Mouse (Mus musculus): ENCODE measurements around the gene Irs3. TPM values are rescaled to one million over a fixed set of nuclear protein-coding genes. Genes with fewer than 3 reads are reported as not detected.

The Irs3 gene
- polyA plus RNA-seq, 1 experiment from 2014 or later, result 0.10 TPM

GRCm38 (mm10) chr5:137671443-137672240 lies 26.1 kb upstream of the Irs3 start:
- Histone ChIP-seq H3K4me1 (ENCODE audit: control insufficient read depth, insufficient read depth, low read length) (peaks cover 4% of the 10 kb centered on the region; the same call in 1 of the 2 replicates), H3K27me3 (ENCODE audit: control insufficient read depth, insufficient read depth, low read length) (no peaks in the 10 kb centered on the region), H3K36me3 (replicated peaks; ENCODE audit: control insufficient read depth, insufficient read depth, low read depth, low read length) (no peaks in the 10 kb centered on the region), H3K4me3 (ENCODE audit: low read depth, low read length) (no peak overlapping the region), H3K4me2 (ENCODE audit: low read depth, low read length) (no peak overlapping the region), H3K9me3 (replicated peaks; ENCODE audit: control insufficient read depth, low read length) (no peaks in the 10 kb centered on the region), H3K9ac (replicated peaks; ENCODE audit: low read length) (peak overlapping the region; percentile 23; the same call in 1 of the 2 replicates), H3K27ac (replicated peaks; ENCODE audit: low read depth, low read length) (peak overlapping the region; percentile 59; the same call in 1 of the 2 replicates)
- ATAC-seq (replicated peaks; ENCODE audit: insufficient number of reproducible peaks, low FRiP score, low TSS enrichment, low read depth) (no peak; the same call in 1 of the 2 replicates), DNase-seq (ENCODE audit: low spot score) (peak; percentile 23)
- 30% methylated on average over 9 of the region's 9 CpGs for WGBS

GRCm38 (mm10) chr5:137670240-137670639 lies 24.7 kb upstream of the Irs3 start:
- Histone ChIP-seq H3K4me2 (ENCODE audit: low read depth, low read length) (no peak overlapping the region), H3K27ac (replicated peaks; ENCODE audit: low read depth, low read length) (no peak overlapping the region), H3K9me3 (replicated peaks; ENCODE audit: control insufficient read depth, low read length) (no peaks in the 10 kb centered on the region), H3K4me1 (ENCODE audit: control insufficient read depth, insufficient read depth, low read length) (peaks cover 4% of the 10 kb centered on the region; the same call in 1 of the 2 replicates), H3K36me3 (replicated peaks; ENCODE audit: control insufficient read depth, insufficient read depth, low read depth, low read length) (no peaks in the 10 kb centered on the region), H3K4me3 (ENCODE audit: low read depth, low read length) (no peak overlapping the region), H3K9ac (replicated peaks; ENCODE audit: low read length) (no peak overlapping the region), H3K27me3 (ENCODE audit: control insufficient read depth, insufficient read depth, low read length) (no peaks in the 10 kb centered on the region)
- WGBS, result 95% methylated on average over 1 of the region's 1 CpGs
- DNase-seq (ENCODE audit: low spot score) (no peak), ATAC-seq (replicated peaks; ENCODE audit: insufficient number of reproducible peaks, low FRiP score, low TSS enrichment, low read depth) (no peak)

- H3K4me3 ChIP-seq (ENCODE audit: low read depth, low read length), result no peak overlapping the region
- H3K9me3 ChIP-seq (replicated peaks; ENCODE audit: control insufficient read depth, low read length), result no peaks in the 10 kb centered on the region
- DNase-seq (ENCODE audit: low spot score), result no peak
- no peaks in the 10 kb centered on the region for H3K27me3 ChIP-seq (ENCODE audit: control insufficient read depth, insufficient read depth, low read length)
- ATAC-seq (replicated peaks; ENCODE audit: insufficient number of reproducible peaks, low FRiP score, low TSS enrichment, low read depth), result no peak
- WGBS, result 83% methylated on average over 10 of the region's 10 CpGs
- peaks cover 4% of the 10 kb centered on the region; the same call in 1 of the 2 replicates for H3K4me1 ChIP-seq (ENCODE audit: control insufficient read depth, insufficient read depth, low read length)
- no peak overlapping the region for H3K4me2 ChIP-seq (ENCODE audit: low read depth, low read length)
- H3K36me3 ChIP-seq (replicated peaks; ENCODE audit: control insufficient read depth, insufficient read depth, low read depth, low read length), result no peaks in the 10 kb centered on the region
- H3K27ac ChIP-seq (replicated peaks; ENCODE audit: low read depth, low read length), result no peak overlapping the region
- H3K9ac ChIP-seq (replicated peaks; ENCODE audit: low read length), result no peak overlapping the region
Observed at GRCm38 (mm10) chr5:137668971-137669370, 23.5 kb upstream of the Irs3 start.

DNA sequence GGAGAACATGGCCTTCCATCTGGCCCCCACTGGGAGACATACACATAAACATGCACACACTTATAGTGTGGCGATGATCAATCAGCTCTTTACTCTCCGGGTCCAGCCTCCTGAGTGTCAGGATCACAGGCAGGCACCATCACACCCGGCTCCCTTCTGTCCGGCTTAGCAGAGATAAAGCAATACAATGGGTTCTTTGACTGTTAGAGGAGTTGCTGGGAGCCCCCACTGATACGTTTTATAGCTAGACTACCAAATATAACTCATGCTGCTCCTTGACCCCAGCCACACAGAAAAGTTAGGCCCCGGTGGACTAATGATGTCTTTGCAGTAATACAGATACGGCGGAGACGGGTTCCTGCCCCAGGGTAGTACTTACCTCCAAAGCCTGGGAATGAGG lies 17.5 kb upstream of the Irs3 start:
- no peak overlapping the region for H3K4me2 ChIP-seq (ENCODE audit: low read depth, low read length)
- H3K4me1 ChIP-seq (ENCODE audit: control insufficient read depth, insufficient read depth, low read length), result no peaks in the 10 kb centered on the region
- H3K36me3 ChIP-seq (replicated peaks; ENCODE audit: control insufficient read depth, insufficient read depth, low read depth, low read length), result no peaks in the 10 kb centered on the region; the same call in none of the 2 replicates
- no peak overlapping the region for H3K4me3 ChIP-seq (ENCODE audit: low read depth, low read length)
- H3K9ac ChIP-seq (replicated peaks; ENCODE audit: low read length), result no peak overlapping the region
- ATAC-seq (replicated peaks; ENCODE audit: insufficient number of reproducible peaks, low FRiP score, low TSS enrichment, low read depth), result no peak
- WGBS, result 65% methylated on average over 9 of the region's 9 CpGs
- no peak overlapping the region for H3K27ac ChIP-seq (replicated peaks; ENCODE audit: low read depth, low read length)
- no peak for DNase-seq (ENCODE audit: low spot score)
- no peaks in the 10 kb centered on the region for H3K9me3 ChIP-seq (replicated peaks; ENCODE audit: control insufficient read depth, low read length)
- no peaks in the 10 kb centered on the region for H3K27me3 ChIP-seq (ENCODE audit: control insufficient read depth, insufficient read depth, low read length)

DNA sequence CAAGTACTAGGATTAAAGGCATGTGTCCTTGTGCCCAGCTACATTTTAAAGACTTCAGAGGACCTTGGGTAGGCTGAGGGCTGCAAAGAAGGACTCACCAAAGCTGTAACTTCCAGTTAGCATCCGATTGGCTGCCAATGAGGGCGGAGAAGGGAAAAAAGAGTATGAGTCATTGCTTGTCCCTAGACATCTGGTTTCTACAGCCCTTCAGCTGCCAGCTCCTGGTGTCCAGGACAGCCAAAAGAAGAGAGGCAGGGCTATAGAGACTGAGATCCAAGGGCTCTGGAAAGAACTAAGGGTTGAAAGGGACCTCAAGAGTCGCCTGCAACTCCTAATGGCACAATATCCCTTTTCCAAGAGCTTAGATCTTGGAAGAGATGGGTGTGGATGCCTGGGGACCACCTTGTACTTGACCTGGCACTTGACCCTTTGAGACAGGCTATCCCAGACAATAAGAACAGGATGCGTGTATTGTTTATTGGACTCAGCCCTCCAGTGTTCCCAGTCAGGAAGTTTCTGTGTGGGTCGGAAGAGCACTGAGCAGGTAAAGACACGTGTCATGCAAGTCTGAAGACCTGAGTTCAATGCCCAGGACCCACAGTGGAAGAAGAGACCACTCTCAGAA lies 14.7 kb upstream of the Irs3 start:
- DNase-seq (ENCODE audit: low spot score) (no peak), ATAC-seq (replicated peaks; ENCODE audit: insufficient number of reproducible peaks, low FRiP score, low TSS enrichment, low read depth) (no peak)
- Histone ChIP-seq H3K36me3 (replicated peaks; ENCODE audit: control insufficient read depth, insufficient read depth, low read depth, low read length) (no peaks in the 10 kb centered on the region; the same call in none of the 2 replicates), H3K4me3 (ENCODE audit: low read depth, low read length) (no peak overlapping the region), H3K9me3 (replicated peaks; ENCODE audit: control insufficient read depth, low read length) (no peaks in the 10 kb centered on the region), H3K27me3 (ENCODE audit: control insufficient read depth, insufficient read depth, low read length) (no peaks in the 10 kb centered on the region), H3K4me1 (ENCODE audit: control insufficient read depth, insufficient read depth, low read length) (no peaks in the 10 kb centered on the region), H3K4me2 (ENCODE audit: low read depth, low read length) (no peak overlapping the region), H3K27ac (replicated peaks; ENCODE audit: low read depth, low read length) (no peak overlapping the region), H3K9ac (replicated peaks; ENCODE audit: low read length) (no peak overlapping the region)
- 89% methylated on average over 6 of the region's 6 CpGs for WGBS

DNA sequence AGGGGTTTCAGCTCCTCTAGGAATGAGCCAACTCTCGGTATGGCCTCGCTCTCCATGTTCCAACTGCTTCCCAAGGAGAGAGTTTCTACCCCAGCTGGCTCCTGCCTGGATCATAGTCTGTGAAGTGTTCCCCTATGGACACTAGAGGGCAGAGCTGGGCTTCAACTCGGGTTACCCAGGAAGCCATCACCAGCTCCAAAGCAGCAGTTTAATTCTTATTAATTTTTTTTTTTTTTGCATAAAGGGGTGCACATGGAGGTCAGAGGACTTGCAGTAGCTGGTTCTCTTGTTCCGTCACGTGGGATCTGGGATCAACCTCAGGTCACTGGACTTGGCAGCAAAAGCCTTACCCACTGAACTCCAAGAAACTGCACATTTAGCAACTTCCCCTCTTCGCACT lies 11.5 kb upstream of the Irs3 start:
- Histone ChIP-seq H3K4me3 (ENCODE audit: low read depth, low read length) (no peak overlapping the region), H3K4me2 (ENCODE audit: low read depth, low read length) (no peak overlapping the region), H3K36me3 (replicated peaks; ENCODE audit: control insufficient read depth, insufficient read depth, low read depth, low read length) (no peaks in the 10 kb centered on the region; the same call in none of the 2 replicates), H3K27ac (replicated peaks; ENCODE audit: low read depth, low read length) (no peak overlapping the region), H3K9ac (replicated peaks; ENCODE audit: low read length) (no peak overlapping the region), H3K4me1 (ENCODE audit: control insufficient read depth, insufficient read depth, low read length) (no peaks in the 10 kb centered on the region), H3K9me3 (replicated peaks; ENCODE audit: control insufficient read depth, low read length) (no peaks in the 10 kb centered on the region), H3K27me3 (ENCODE audit: control insufficient read depth, insufficient read depth, low read length) (no peaks in the 10 kb centered on the region)
- ATAC-seq (replicated peaks; ENCODE audit: insufficient number of reproducible peaks, low FRiP score, low TSS enrichment, low read depth), result no peak
- 37% methylated on average over 6 of the region's 6 CpGs for WGBS
- peak; percentile 84 for DNase-seq (ENCODE audit: low spot score)

GRCm38 (mm10) chr5:137654746-137655145 lies 9.2 kb upstream of the Irs3 start:
- no peak overlapping the region for H3K27ac ChIP-seq (replicated peaks; ENCODE audit: low read depth, low read length)
- no peaks in the 10 kb centered on the region for H3K4me1 ChIP-seq (ENCODE audit: control insufficient read depth, insufficient read depth, low read length)
- H3K27me3 ChIP-seq (ENCODE audit: control insufficient read depth, insufficient read depth, low read length), result no peaks in the 10 kb centered on the region
- peak; percentile 38 for DNase-seq (ENCODE audit: low spot score)
- ATAC-seq (replicated peaks; ENCODE audit: insufficient number of reproducible peaks, low FRiP score, low TSS enrichment, low read depth), result no peak
- no peaks in the 10 kb centered on the region for H3K9me3 ChIP-seq (replicated peaks; ENCODE audit: control insufficient read depth, low read length)
- no peaks in the 10 kb centered on the region; the same call in 1 of the 2 replicates for H3K36me3 ChIP-seq (replicated peaks; ENCODE audit: control insufficient read depth, insufficient read depth, low read depth, low read length)
- no peak overlapping the region for H3K4me2 ChIP-seq (ENCODE audit: low read depth, low read length)
- 78% methylated on average over 6 of the region's 7 CpGs for WGBS
- no peak overlapping the region for H3K9ac ChIP-seq (replicated peaks; ENCODE audit: low read length)
- H3K4me3 ChIP-seq (ENCODE audit: low read depth, low read length), result no peak overlapping the region

DNA sequence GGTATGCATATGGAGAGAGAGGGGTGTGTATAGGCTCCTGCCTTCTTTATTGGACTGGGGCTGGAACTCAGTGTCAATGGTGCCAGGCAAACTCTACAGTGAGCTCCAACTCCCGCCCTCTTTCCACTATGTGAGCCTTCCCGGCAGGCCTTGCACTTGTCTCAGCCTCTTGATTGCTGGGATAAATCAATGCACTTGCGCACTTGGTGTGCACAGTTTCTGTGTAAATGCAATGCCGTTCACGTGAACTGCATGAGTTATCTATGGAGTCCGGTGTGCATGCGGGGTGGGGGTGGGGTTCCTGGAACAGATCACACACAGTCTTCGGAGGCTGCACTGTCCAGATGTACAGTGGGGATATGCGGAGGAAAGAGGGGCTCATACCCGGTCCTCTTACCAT lies 7.9 kb upstream of the Irs3 start:
- Histone ChIP-seq H3K36me3 (replicated peaks; ENCODE audit: control insufficient read depth, insufficient read depth, low read depth, low read length) (no peaks in the 10 kb centered on the region; the same call in 1 of the 2 replicates), H3K4me3 (ENCODE audit: low read depth, low read length) (no peak overlapping the region), H3K9ac (replicated peaks; ENCODE audit: low read length) (no peak overlapping the region), H3K9me3 (replicated peaks; ENCODE audit: control insufficient read depth, low read length) (no peaks in the 10 kb centered on the region), H3K4me2 (ENCODE audit: low read depth, low read length) (no peak overlapping the region), H3K27me3 (ENCODE audit: control insufficient read depth, insufficient read depth, low read length) (no peaks in the 10 kb centered on the region), H3K4me1 (ENCODE audit: control insufficient read depth, insufficient read depth, low read length) (no peaks in the 10 kb centered on the region), H3K27ac (replicated peaks; ENCODE audit: low read depth, low read length) (no peak overlapping the region)
- ATAC-seq (replicated peaks; ENCODE audit: insufficient number of reproducible peaks, low FRiP score, low TSS enrichment, low read depth) (no peak), DNase-seq (ENCODE audit: low spot score) (no peak)
- WGBS, result 90% methylated on average over 10 of the region's 10 CpGs

Data from embryonic facial prominence, embryonic 11.5 days (tissue).